Mouse (Mus musculus) CH12.LX (cell line): ENCODE measurements around the gene Zfp810. TPM values are rescaled to one million over a fixed set of nuclear protein-coding genes. Genes with fewer than 3 reads are reported as not detected.
A peak's percentile ranks its signal among the peaks of the same experiment; 100 is the strongest.
"Not testable (repeated sequence)": the region's sequence is repeated elsewhere in the genome, so short reads cannot be mapped to it uniquely, and the experiment has no call there.

ENCODE experiments used
- DNase-seq: peaks from one replicate; pipeline ENCODE4 v3.0.0-alpha.2; 2013; ENCODE audit errors: extremely low read depth
- H3K27ac ChIP-seq: 2 replicates; pipeline ENCODE4 v1.5.1; 2012; ENCODE audit warnings: low read depth, mild to moderate bottlenecking, control low read depth, moderate library complexity; ENCODE audit not compliant: insufficient read depth
- H3K27me3 ChIP-seq: replicated peaks from 2 replicates; pipeline ENCODE3; 2012; ENCODE audit warnings: inconsistent platforms
- H3K36me3 ChIP-seq, 2 experiments: replicated peaks in 1 of 2; 2 replicates each; pipeline versions ENCODE3 to v1.6.1; 2012; ENCODE audit warnings: inconsistent platforms in 1 of 2, low read length in 1 of 2, mild to moderate bottlenecking in 1 of 2, mixed read lengths in 1 of 2, moderate library complexity in 1 of 2; ENCODE audit not compliant: control insufficient read depth in 1 of 2, insufficient read depth in 1 of 2
- H3K4me1 ChIP-seq, 2 experiments: 2 replicates each; pipeline ENCODE4 v1.6.1; 2012; ENCODE audit warnings: inconsistent platforms in 1 of 2, moderate library complexity in 1 of 2; ENCODE audit not compliant: insufficient read depth in 2 of 2, control insufficient read depth in 1 of 2
- H3K4me2 ChIP-seq: 2 replicates; pipeline ENCODE4 v1.6.1; 2012; ENCODE audit warnings: low read depth, mild to moderate bottlenecking, control low read depth; ENCODE audit not compliant: poor library complexity, insufficient read depth, severe bottlenecking
- H3K4me3 ChIP-seq, 3 experiments: fragments of 150-350 bp in 1 of 3; sonication (generic) in 1 of 3; replicated peaks in 1 of 3; 2 replicates each; pipeline versions ENCODE3 to v1.5.1; 2011 to 2012; ENCODE audit warnings: low read depth in 2 of 3, low read length in 2 of 3, mild to moderate bottlenecking in 2 of 3, moderate library complexity in 2 of 3, control low read depth in 1 of 3, improper control_type of control experiment in 1 of 3, inconsistent platforms in 1 of 3, mixed read lengths in 1 of 3; ENCODE audit not compliant: poor library complexity in 1 of 3
- H3K79me2 ChIP-seq: replicated peaks from 2 replicates; pipeline ENCODE4 v1.6.1; 2012; ENCODE audit warnings: mild to moderate bottlenecking, moderate library complexity; ENCODE audit not compliant: control insufficient read depth, poor library complexity, insufficient read depth, severe bottlenecking; ENCODE audit errors: extremely low read depth
- H3K9ac ChIP-seq: 2 replicates; pipeline ENCODE4 v1.6.1; 2012; ENCODE audit warnings: low read depth, mild to moderate bottlenecking, control low read depth, moderate library complexity; ENCODE audit not compliant: insufficient read depth
- H3K9me3 ChIP-seq: replicated peaks from 2 replicates; pipeline ENCODE3; 2012; ENCODE audit warnings: low read length, inconsistent platforms, mixed read lengths
- BHLHE40 ChIP-seq: IDR thresholded peaks from 2 replicates; pipeline ENCODE4 v1.6.1; 2011; ENCODE audit warnings: mild to moderate bottlenecking, low read depth, low read length, improper control_type of control experiment
- CHD1 ChIP-seq: IDR thresholded peaks from 2 replicates; pipeline ENCODE4 v1.6.1; 2012; ENCODE audit warnings: low read depth, low read length, improper control_type of control experiment, inconsistent platforms
- CHD2 ChIP-seq: IDR thresholded peaks from 2 replicates; pipeline ENCODE4 v1.6.1; 2011; ENCODE audit warnings: low read length, improper control_type of control experiment
- E2F4 ChIP-seq: IDR thresholded peaks from 2 replicates; pipeline ENCODE4 v1.6.1; 2011; ENCODE audit warnings: low read depth, low read length, improper control_type of control experiment; ENCODE audit not compliant: insufficient replicate concordance
- EP300 ChIP-seq: IDR thresholded peaks from 2 replicates; pipeline ENCODE4 v1.6.1; 2011; ENCODE audit warnings: low read length, improper control_type of control experiment
- ETS1 ChIP-seq: conservative IDR thresholded peaks from 2 replicates; pipeline ENCODE4 v1.6.1; 2012; ENCODE audit warnings: low read depth, mild to moderate bottlenecking, inconsistent platforms, low read length, improper control_type of control experiment, moderate library complexity
- HCFC1 ChIP-seq: IDR thresholded peaks from 2 replicates; pipeline ENCODE4 v1.6.1; 2012; ENCODE audit warnings: low read depth, mild to moderate bottlenecking, inconsistent platforms, low read length, improper control_type of control experiment
- IRF4 ChIP-seq: IDR thresholded peaks from 2 replicates; pipeline ENCODE4 v1.6.1; 2014; ENCODE audit warnings: low read depth, mild to moderate bottlenecking, inconsistent platforms, low read length, improper control_type of control experiment
- JUND ChIP-seq: conservative IDR thresholded peaks from 2 replicates; pipeline ENCODE4 v1.6.1; 2011; ENCODE audit warnings: low read depth, low read length, improper control_type of control experiment
- KAT2A ChIP-seq: IDR thresholded peaks from 2 replicates; pipeline ENCODE4 v1.6.1; 2012; ENCODE audit warnings: low read length, improper control_type of control experiment, inconsistent platforms; ENCODE audit not compliant: insufficient replicate concordance
- MAFK ChIP-seq: IDR thresholded peaks from 2 replicates; pipeline ENCODE4 v1.6.1; 2011; ENCODE audit warnings: low read length, improper control_type of control experiment; ENCODE audit not compliant: insufficient replicate concordance
- MAX ChIP-seq: IDR thresholded peaks from 2 replicates; pipeline ENCODE4 v1.6.1; 2011; ENCODE audit warnings: low read length, improper control_type of control experiment
- MAZ ChIP-seq: IDR thresholded peaks from 2 replicates; pipeline ENCODE4 v1.6.1; 2012; ENCODE audit warnings: low read depth, mild to moderate bottlenecking, inconsistent platforms, low read length, improper control_type of control experiment, moderate library complexity
- MEF2A ChIP-seq: IDR thresholded peaks from 2 replicates; pipeline ENCODE4 v1.6.1; 2014; ENCODE audit warnings: low read depth, mild to moderate bottlenecking, inconsistent platforms, low read length, improper control_type of control experiment, borderline replicate concordance
- NELFE ChIP-seq: IDR thresholded peaks from 2 replicates; pipeline ENCODE4 v1.6.1; 2011; ENCODE audit warnings: low read depth, low read length, improper control_type of control experiment
- PAX5 ChIP-seq: IDR thresholded peaks from 2 replicates; pipeline ENCODE4 v1.6.1; 2012; ENCODE audit warnings: low read length, inconsistent platforms, mixed read lengths
- POLR2A ChIP-seq: IDR thresholded peaks from 2 replicates; pipeline ENCODE4 v1.6.1; 2011; ENCODE audit warnings: low read depth, mild to moderate bottlenecking, improper control_type of control experiment, low read length
- RAD21 ChIP-seq: IDR thresholded peaks from 2 replicates; pipeline ENCODE4 v1.6.1; 2011; ENCODE audit warnings: low read depth, mild to moderate bottlenecking, low read length, improper control_type of control experiment, moderate library complexity
- ZKSCAN1 ChIP-seq: IDR thresholded peaks from 2 replicates; pipeline ENCODE4 v1.6.1; 2012; ENCODE audit warnings: low read depth, inconsistent platforms, low read length, improper control_type of control experiment, borderline replicate concordance
- ZMIZ1 ChIP-seq: IDR thresholded peaks from 2 replicates; pipeline ENCODE4 v1.6.1; 2012; ENCODE audit warnings: low read depth, mild to moderate bottlenecking, inconsistent platforms, low read length, improper control_type of control experiment
- dilution Hi-C: fragments of 300-500 bp; cut with MboI; formaldehyde crosslinking; loops from 2 replicates; pipeline ENCODE4 v1.14.3; 2020; ENCODE audit warnings: low sequenced_read_pairs; ENCODE audit not compliant: extremely low pct_unique_long_range_greater_than_20kb, extremely low pct_ligation_motif_present
- in situ Hi-C: fragments of 300-500 bp; cut with MboI; formaldehyde crosslinking; loops from 3 replicates; pipeline ENCODE4 v1.14.3; 2019; ENCODE audit warnings: low sequenced_read_pairs, low pct_ligation_motif_present, low pct_unique_long_range_greater_than_20kb, mixed read lengths
- polyA plus RNA-seq: library from polyadenylated mRNA; unstranded; fragments of >175 nt; gene quantifications from 2 replicates; pipeline ENCODE4 v1.2.1, GENCODE M21; 2012; ENCODE audit warnings: low read depth; ENCODE audit not compliant: insufficient read length
- total RNA-seq, 2 experiments: library from RNA; depleted of rRNA; stranded (reverse); fragments of 300-350 nt in 1 of 2; fragments of >200 nt in 1 of 2; gene quantifications; 2 replicates each; pipeline ENCODE4 v1.2.3; 2012 to 2014

The Zfp810 gene
- total and polyA plus RNA-seq, 3 experiments = 4.3 to 7.5 (median 7.2) TPM

DNA sequence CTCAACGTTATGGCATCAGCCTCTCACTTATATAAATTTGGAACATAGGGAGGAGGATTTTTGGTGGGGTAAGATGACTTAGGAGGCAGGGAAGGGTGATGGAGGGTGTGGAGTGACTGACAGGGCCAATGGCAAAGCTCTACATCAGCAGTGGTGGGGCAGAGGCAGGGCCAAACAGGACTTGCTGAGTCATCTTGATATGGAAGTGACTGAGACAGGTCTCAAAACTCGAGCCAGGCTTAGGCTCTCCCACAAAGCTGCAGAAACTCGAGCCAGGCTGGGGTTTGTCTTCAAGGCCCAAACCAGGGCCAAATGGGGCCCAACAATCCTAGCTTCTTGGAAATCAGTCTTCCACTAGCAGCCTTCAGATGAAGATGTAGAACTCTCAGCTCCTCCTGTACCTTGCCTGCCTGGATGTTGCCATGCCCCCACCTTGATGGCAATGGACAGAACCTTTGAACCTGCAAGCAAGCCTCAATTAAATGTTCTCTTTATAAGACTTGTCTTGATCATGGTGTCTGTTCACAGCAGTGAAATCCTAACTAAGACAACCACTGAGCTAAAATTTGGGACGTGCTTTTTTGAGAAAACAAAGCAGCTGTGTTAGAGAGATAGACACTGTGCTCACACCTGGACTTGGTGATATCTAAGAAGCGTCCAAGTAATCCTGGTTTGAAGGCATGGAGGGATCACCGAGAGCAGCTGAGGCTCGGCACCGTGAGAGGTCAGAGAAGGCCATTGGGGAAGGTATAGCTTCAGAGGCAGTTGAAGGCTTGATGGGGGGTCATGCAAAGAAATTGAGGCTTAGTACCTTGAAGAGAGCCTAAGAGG is 15.1 kb upstream of the Zfp810 start:
- dilution Hi-C loops = no loop called here
- H3K9ac ChIP-seq = no peak overlapping the region
- peaks cover 0 to 12% of the 10 kb centered on the region in 2 experiments for H3K36me3 ChIP-seq
- H3K4me3 ChIP-seq = no peak overlapping the region
- H3K9me3 ChIP-seq = peaks cover 21% of the 10 kb centered on the region
- H3K79me2 ChIP-seq = no peaks in the 10 kb centered on the region
- no peak overlapping the region for H3K27ac ChIP-seq
- peaks cover 0 to 24% of the 10 kb centered on the region in 2 experiments; a peak in 2 of 4 replicates for H3K4me1 ChIP-seq
- H3K27me3 ChIP-seq = no peaks in the 10 kb centered on the region
- in situ Hi-C loops = no loop called here
- no peak for TF ChIP-seq POLR2A
- no peak for TF ChIP-seq HCFC1
- TF ChIP-seq MAFK = peak; percentile 80
- no peak for TF ChIP-seq ZMIZ1
- TF ChIP-seq ZKSCAN1 = no peak
- no peak for TF ChIP-seq MAX
- peak; percentile 15; the same call in 1 of the 2 replicates for TF ChIP-seq IRF4
- TF ChIP-seq JUND = no peak
- TF ChIP-seq MEF2A = no peak
- no peak overlapping the region for H3K4me2 ChIP-seq
- DNase-seq = peak; percentile 41

DNA sequence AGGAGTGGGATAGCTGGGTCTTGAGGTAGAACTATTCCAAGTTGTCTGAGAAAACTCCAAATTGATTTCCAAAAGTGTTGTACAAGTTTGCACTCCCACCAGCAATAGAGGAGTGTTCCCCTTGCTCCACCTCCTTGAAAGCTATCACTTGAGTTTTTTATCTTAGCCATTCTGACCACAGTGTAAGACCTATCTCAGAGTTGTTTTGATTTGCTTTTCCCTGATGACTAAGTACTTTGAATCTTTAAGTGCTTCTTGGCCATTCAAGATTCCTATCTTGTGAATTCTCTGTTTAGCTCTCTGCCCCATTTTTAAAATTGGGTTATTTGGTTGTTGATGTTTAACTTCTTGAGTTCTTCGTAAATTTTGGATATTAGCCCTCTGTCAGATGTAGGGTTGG is 11.7 kb upstream of the Zfp810 start:
- dilution Hi-C loops = no loop called here
- no peak for TF ChIP-seq BHLHE40
- TF ChIP-seq RAD21 = no peak
- TF ChIP-seq PAX5 = no peak
- TF ChIP-seq E2F4 = no peak
- no peak for TF ChIP-seq HCFC1
- TF ChIP-seq ZMIZ1 = no peak
- TF ChIP-seq IRF4 = no peak
- no peak for TF ChIP-seq CHD1
- TF ChIP-seq NELFE = no peak
- TF ChIP-seq ETS1 = no peak
- TF ChIP-seq MAZ = no peak
- no peak for TF ChIP-seq EP300
- TF ChIP-seq ZKSCAN1 = no peak
- TF ChIP-seq CHD2 = no peak
- no peak for TF ChIP-seq MAX
- no peak for TF ChIP-seq KAT2A
- Histone ChIP-seq H3K4me3 (no peak overlapping the region), H3K4me1 (peaks cover 0 to 12% of the 10 kb centered on the region in 2 experiments; a peak in 2 of 4 replicates), H3K27me3 (no peaks in the 10 kb centered on the region), H3K36me3 (peaks cover 0 to 7% of the 10 kb centered on the region in 2 experiments), H3K4me2 (no peak overlapping the region), H3K27ac (no peak overlapping the region), H3K79me2 (no peaks in the 10 kb centered on the region), H3K9me3 (peaks cover 26% of the 10 kb centered on the region), H3K9ac (no peak overlapping the region)
- in situ Hi-C loops = no loop called here
- DNase-seq = no peak

DNA sequence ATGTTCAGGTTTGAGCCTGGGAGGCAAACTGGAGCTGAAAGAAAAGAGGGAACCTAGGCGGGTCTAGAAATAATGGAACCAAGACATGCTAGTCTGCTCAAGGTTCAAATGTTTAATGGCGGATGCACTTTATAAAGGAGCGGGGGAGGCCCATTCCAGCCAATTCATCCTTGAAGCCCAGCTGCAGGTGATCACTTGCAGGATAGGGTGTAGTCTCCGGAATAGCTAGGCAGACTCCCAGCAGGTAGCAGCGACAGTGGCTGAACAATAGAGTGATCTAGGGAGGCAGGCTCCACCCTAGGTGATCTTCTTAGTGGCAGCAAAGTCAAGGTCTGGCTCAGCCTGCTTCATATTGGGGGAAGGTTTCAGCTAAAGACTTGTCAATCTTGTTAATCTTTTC is 8.6 kb upstream of the Zfp810 start:
- H3K79me2 ChIP-seq, H3K4me3 ChIP-seq, H3K27me3 ChIP-seq, H3K4me2 ChIP-seq, DNase-seq, H3K4me1 ChIP-seq, dilution Hi-C loops, H3K27ac ChIP-seq, H3K36me3 ChIP-seq, H3K9ac ChIP-seq, in situ Hi-C loops: not testable (repeated sequence)
- peaks cover 31% of the 10 kb centered on the region for H3K9me3 ChIP-seq
